In genomic region chr4:22485781-22486180, GRCm38 (mm10) we compare ENCODE assay signal across 18 mouse cellular contexts. TPM values are rescaled to one million over a fixed set of nuclear protein-coding genes. Genes with fewer than 3 reads are reported as not detected.
A peak's percentile ranks its signal among the peaks of the same experiment; 100 is the strongest.
DNase-seq lines count a peak whose midpoint lies in the region; ATAC-seq lines count a peak whose summit lies in the region.
"Had no signal": no experiment of that assay in that cellular context is flagged by ENCODE, and none has a peak within 500 bp of the region (broad histone marks: within the 10 kb centered on the region; RNA-seq: fewer than 3 reads in every experiment).

No protein-coding gene starts in this region.

- H3K4me3 ChIP-seq in hindbrain, embryonic 11.5 days (ENCODE audit: low read depth, low read length) = peak overlapping the region; percentile 97
- peak overlapping the region; percentile 96 for H3K4me3 ChIP-seq in midbrain, embryonic 14.5 days (replicated peaks; ENCODE audit: low read depth, low read length)

- H3K4me1 ChIP-seq in hindbrain, embryonic 11.5 days (replicated peaks; ENCODE audit: control insufficient read depth, insufficient read depth, low read length) = no peaks in the 10 kb centered on the region
- 0 out of 2 replicates have a peak, but pooled peaks cover 10% of the 10 kb centered on the region for H3K4me1 ChIP-seq in midbrain, embryonic 14.5 days (ENCODE audit: control insufficient read depth, insufficient read depth, low read length)

- H3K9ac ChIP-seq in hindbrain, embryonic 11.5 days (ENCODE audit: low read depth, low read length) = peak overlapping the region; percentile 99
- H3K9ac ChIP-seq in midbrain, embryonic 14.5 days (replicated peaks; ENCODE audit: low read length) = peak overlapping the region; percentile 100
- H3K9ac ChIP-seq: liver, embryonic 14.5 days had no signal

- no peaks in the 10 kb centered on the region for H3K9me3 ChIP-seq in hindbrain, embryonic 11.5 days (ENCODE audit: control insufficient read depth, low read length)
- no peaks in the 10 kb centered on the region for H3K9me3 ChIP-seq in midbrain, embryonic 14.5 days (ENCODE audit: control insufficient read depth, low read length)

- DNase-seq in left cerebral cortex, postnatal 4 days = peak; percentile 13
- no peak for DNase-seq in left cerebral cortex, adult 11 months (ENCODE audit: low spot score)
- DNase-seq in hindbrain, embryonic 11.5 days (ENCODE audit: low spot score) = peak; percentile 34
- DNase-seq in midbrain, embryonic 14.5 days = peak; percentile 51
- no peak for DNase-seq in kidney, adult 11 months
- no peak for DNase-seq in adrenal gland, adult 18-20 months (ENCODE audit: low spot score in 2 of 2)
- no peak for DNase-seq in thymus, postnatal 14 days
- DNase-seq: cerebellum, adult 9-10 months; heart, adult 18-20 months; heart, postnatal 14 days; lung, postnatal 14 days; thymus, adult 18-20 months had no signal

- H3K4me2 ChIP-seq in hindbrain, embryonic 11.5 days (replicated peaks; ENCODE audit: low read depth, low read length) = peak overlapping the region; percentile 46
- peak overlapping the region; percentile 98 for H3K4me2 ChIP-seq in midbrain, embryonic 14.5 days (ENCODE audit: low read length)

- H3K27ac ChIP-seq in hindbrain, embryonic 11.5 days (ENCODE audit: low read depth, low read length) = peak overlapping the region; percentile 100
- peak overlapping the region; percentile 100 for H3K27ac ChIP-seq in midbrain, embryonic 14.5 days (replicated peaks; ENCODE audit: low read depth, low read length)
- H3K27ac ChIP-seq: liver, embryonic 14.5 days had no signal

- H3K36me3 ChIP-seq in hindbrain, embryonic 11.5 days (ENCODE audit: control insufficient read depth, insufficient read depth, low read length) = no peaks in the 10 kb centered on the region
- no peaks in the 10 kb centered on the region for H3K36me3 ChIP-seq in midbrain, embryonic 14.5 days (ENCODE audit: control insufficient read depth, insufficient read depth, low read length)

- 0 out of 2 replicates have a peak, but pooled peaks cover 3% of the 10 kb centered on the region for H3K27me3 ChIP-seq in hindbrain, embryonic 11.5 days (ENCODE audit: control insufficient read depth, insufficient read depth, low read length)
- no peaks in the 10 kb centered on the region for H3K27me3 ChIP-seq in midbrain, embryonic 14.5 days (ENCODE audit: control insufficient read depth, insufficient read depth, low read length)

- ATAC-seq in hindbrain, embryonic 11.5 days (ENCODE audit: low FRiP score) = no peak
- no peak for ATAC-seq in midbrain, embryonic 14.5 days (ENCODE audit: low FRiP score, low TSS enrichment)
- ATAC-seq: intestine, postnatal 0 days had no signal

- intact Hi-C loops in left cerebral cortex, postnatal 4 days (cut with DNase I) = loop anchor here (5.0 kb wide), 3 partner anchors 1117 to 1667 kb away; no protein-coding TSS in a partner anchor

- 3% methylated on average over 3 of the region's 3 CpGs for WGBS in hindbrain, embryonic 11.5 days
- WGBS in midbrain, embryonic 14.5 days = 3% methylated on average over 3 of the region's 3 CpGs

RNA-seq across cellular contexts. Expression of gene Pou3f2, which starts 2.4 kb away (rescaled TPM):
- total RNA-seq in left cerebral cortex, postnatal 4 days (2021) = 10 to 100 TPM; 50.0 to 68.6 TPM
- polyA plus RNA-seq in hindbrain, embryonic 11.5 days (2014; fragmentation: Nextera tagmentation; extraction: Ambion mirVana) = 44.5 and 64.1 TPM in 2 replicates
- 46.9 and 58.4 TPM in 2 replicates for polyA plus RNA-seq in midbrain, embryonic 14.5 days (2014; fragmentation: Nextera tagmentation; extraction: Ambion mirVana)
- total RNA-seq in adrenal gland, adult 18-20 months (2021) = under 1 TPM in 1 of 2 experiments, not detected in 1; 0.07 TPM
- total RNA-seq: heart, adult 18-20 months; heart, postnatal 14 days; MEL; monocyte, adult 5-6 weeks had no signal
- polyA plus RNA-seq: C2C12; intestine, postnatal 0 days; large intestine, adult 2 months; liver, embryonic 14.5 days had no signal

Comparison
In these comparisons a context has a peak if more than half of its experiments do, and no peak if none do; other contexts are left out.
1. DNase-seq: peak in left cerebral cortex, postnatal 4 days (single experiment), hindbrain, embryonic 11.5 days (single experiment) and midbrain, embryonic 14.5 days (single experiment); none in left cerebral cortex, adult 11 months (single experiment), kidney, adult 11 months (single experiment), adrenal gland, adult 18-20 months (0 of 2) and thymus, postnatal 14 days (single experiment).
2. RNA of gene Pou3f2, which starts 2.4 kb away (total RNA-seq): 50.0 to 68.6 TPM in left cerebral cortex, postnatal 4 days; 0.07 TPM in adrenal gland, adult 18-20 months; every median in the first group is over 10 times any median in the second.